Mouse (Mus musculus) heart, embryonic 16.5 days (tissue): ENCODE data around the gene Kdm4a. TPM values are rescaled to one million over a fixed set of nuclear protein-coding genes. Genes with fewer than 3 reads are reported as not detected.

ENCODE experiments used
- ATAC-seq: fragments of 200-750 bp; cut with Nextera tagmentation; replicated peaks from 2 replicates; pipeline ENCODE4 v1.8.0; 2017; ENCODE audit warnings: moderate number of reproducible peaks; ENCODE audit not compliant: insufficient read depth, low FRiP score; ENCODE audit errors: extremely low read depth
- H3K27ac ChIP-seq: fragments of 300-500 bp; sonication (generic); 2 replicates; pipeline ENCODE4 v1.5.1; 2014; ENCODE audit warnings: mild to moderate bottlenecking, low read length, control low read depth, moderate library complexity
- H3K27me3 ChIP-seq: fragments of 300-500 bp; sonication (generic); 2 replicates; pipeline ENCODE4 v1.6.1; 2014; ENCODE audit warnings: low read length, mixed read lengths; ENCODE audit not compliant: control insufficient read depth, insufficient read depth
- H3K36me3 ChIP-seq: fragments of 300-500 bp; sonication (generic); 2 replicates; pipeline ENCODE4 v1.6.1; 2014; ENCODE audit not compliant: control insufficient read depth, insufficient read depth
- H3K4me1 ChIP-seq: fragments of 300-500 bp; sonication (generic); 2 replicates; pipeline ENCODE4 v1.6.1; 2014; ENCODE audit warnings: low read length, mixed read lengths; ENCODE audit not compliant: control insufficient read depth, insufficient read depth
- H3K4me2 ChIP-seq: fragments of 300-500 bp; sonication (generic); 2 replicates; pipeline ENCODE4 v1.6.1; 2014; ENCODE audit warnings: low read depth, mild to moderate bottlenecking, control low read depth, low read length
- H3K4me3 ChIP-seq: fragments of 300-500 bp; sonication (generic); 2 replicates; pipeline ENCODE4 v1.5.1; 2014; ENCODE audit warnings: mild to moderate bottlenecking, control low read depth, low read length
- H3K9ac ChIP-seq: fragments of 300-500 bp; sonication (generic); 2 replicates; pipeline ENCODE4 v1.6.1; 2014; ENCODE audit warnings: low read length, control low read depth
- H3K9me3 ChIP-seq: fragments of 300-500 bp; sonication (generic); replicated peaks from 2 replicates; pipeline ENCODE4 v1.6.1; 2016; ENCODE audit warnings: low read length; ENCODE audit not compliant: control insufficient read depth
- WGBS: fragments of 180-500 bp; shearing (Covaris S2); extraction: QIAGEN DNeasy Blood & Tissue Kit; methylation state at CpG from one replicate; pipeline ENCODE4 v1.1.7; 2014; 5-methylcytosine and 5-hydroxymethylcytosine counted together
- polyA plus RNA-seq: library from polyadenylated mRNA; unstranded; fragments of >200 nt; fragmentation: Nextera tagmentation; extraction: Ambion mirVana; gene quantifications from 2 replicates; pipeline ENCODE4 v1.2.1, GENCODE M21; 2015

Gene Kdm4a
- polyA plus RNA-seq, 1 experiment from 2014 or later, result 19.0 TPM

DNA sequence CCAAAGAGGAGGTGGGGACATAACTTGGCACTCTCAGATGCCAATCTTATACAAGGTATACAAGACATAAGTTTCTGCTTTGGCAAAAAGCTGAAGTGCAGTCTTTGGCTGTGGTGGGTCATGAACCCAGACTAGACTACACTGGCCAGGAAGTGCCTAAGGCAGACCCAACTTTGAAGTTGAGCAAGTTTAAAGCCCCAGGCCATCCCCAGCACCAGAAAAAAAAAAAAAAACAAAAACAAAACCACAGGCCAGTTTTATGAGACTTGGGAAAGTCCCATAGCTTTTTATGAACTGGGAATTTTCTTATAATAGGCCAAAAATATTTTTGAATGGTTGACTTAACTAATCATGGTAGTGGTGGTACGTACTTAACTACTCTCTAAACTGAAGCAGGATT lies 44.4 kb downstream of the Kdm4a start:
- Histone ChIP-seq H3K36me3 (peaks cover 32% of the 10 kb centered on the region), H3K9me3 (no peaks in the 10 kb centered on the region), H3K27me3 (no peaks in the 10 kb centered on the region), H3K4me2 (peak overlapping the region; percentile 88), H3K4me1 (peaks cover 22% of the 10 kb centered on the region), H3K4me3 (peak overlapping the region; percentile 72), H3K27ac (peak overlapping the region; percentile 77), H3K9ac (peak overlapping the region; percentile 79)
- 91% methylated on average over 1 of the region's 1 CpGs for WGBS
- no peak for ATAC-seq

DNA sequence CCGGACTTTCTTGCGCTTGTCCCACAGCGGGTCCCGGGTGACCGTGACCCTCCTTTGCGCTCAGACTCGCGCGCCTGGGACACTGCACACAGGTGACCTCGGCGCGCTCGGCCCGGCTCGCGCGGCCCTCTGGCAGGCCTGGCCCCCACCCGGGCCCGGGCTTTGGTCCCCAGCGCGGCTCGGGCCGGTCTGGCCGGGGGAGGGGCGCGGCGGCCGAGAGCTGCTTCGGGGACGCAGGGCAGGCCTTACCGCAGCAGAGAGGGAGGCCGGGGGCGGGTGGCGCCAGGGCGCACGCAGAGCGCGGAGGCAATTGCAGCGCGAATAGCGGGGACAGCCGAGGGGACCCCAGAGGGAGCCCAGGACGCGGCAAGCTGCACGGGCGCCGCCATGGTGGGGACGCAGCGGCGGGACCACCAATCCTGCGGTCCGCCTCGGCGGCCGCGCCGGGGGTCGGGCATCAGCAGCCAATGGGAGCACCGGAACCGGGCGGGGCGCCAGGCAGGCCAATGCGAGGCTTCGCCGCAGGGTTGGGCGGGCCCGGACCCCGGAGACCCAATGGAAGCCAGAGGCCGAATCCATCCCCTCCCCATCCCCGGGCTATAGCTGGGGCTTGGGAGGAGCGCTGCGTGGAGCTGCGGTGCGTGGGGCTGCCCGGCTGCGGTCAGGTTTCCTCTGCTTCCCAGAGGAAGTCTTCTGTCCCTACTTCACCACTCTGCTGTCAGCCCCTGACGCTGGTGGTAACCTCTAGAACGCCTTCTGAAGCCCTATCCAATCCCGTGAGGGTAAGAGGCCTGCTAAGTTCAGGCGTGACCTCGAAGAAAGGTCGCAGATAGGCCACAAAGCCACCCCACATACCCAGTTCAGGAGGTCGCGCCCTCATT lies 45.1 kb downstream of the Kdm4a start, which contains the start of gene St3gal3:
St3gal3 (minus strand) TSS at position 430 of the 881 bp plus-strand sequence.
- under 1% methylated on average over 71 of the region's 84 CpGs for WGBS
- H3K27me3 ChIP-seq, result no peaks in the 10 kb centered on the region
- peak within 1 kb of the TSS; percentile 77 for H3K27ac ChIP-seq
- peak within 1 kb of the TSS; percentile 72 for H3K4me3 ChIP-seq
- H3K9ac ChIP-seq, result peak within 1 kb of the TSS; percentile 81
- ATAC-seq, result peak; percentile 98
- peaks cover 22% of the 10 kb centered on the region for H3K4me1 ChIP-seq
- H3K36me3 ChIP-seq, result peaks cover 27% of the 10 kb centered on the region
- peak within 1 kb of the TSS; percentile 88 for H3K4me2 ChIP-seq
- H3K9me3 ChIP-seq, result no peaks in the 10 kb centered on the region

DNA sequence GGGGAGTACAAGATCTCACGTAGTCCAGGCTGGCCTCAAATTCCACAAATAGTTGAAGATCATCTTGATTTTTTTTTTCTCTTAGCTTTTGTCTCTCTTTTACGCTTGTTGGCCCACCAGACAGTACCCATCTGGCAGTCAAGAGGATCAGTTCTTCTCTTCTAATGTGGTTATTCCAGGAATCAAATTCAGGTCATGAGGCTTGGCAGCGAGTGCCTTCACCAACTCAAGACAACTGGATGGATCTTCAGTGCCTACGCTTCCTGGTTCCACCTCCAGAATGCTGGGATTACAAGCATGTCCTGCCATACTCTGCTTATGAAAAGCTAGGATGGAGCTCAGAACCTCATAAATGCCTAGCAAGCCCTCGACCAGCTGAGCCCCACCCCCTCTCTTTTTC lies 48.5 kb downstream of the Kdm4a start:
- no peak overlapping the region for H3K4me3 ChIP-seq
- H3K9me3 ChIP-seq, result no peaks in the 10 kb centered on the region
- 84% methylated on average over 5 of the region's 5 CpGs for WGBS
- peaks cover 16% of the 10 kb centered on the region for H3K4me1 ChIP-seq
- H3K27ac ChIP-seq, result no peak overlapping the region
- ATAC-seq, result no peak
- no peak overlapping the region for H3K9ac ChIP-seq
- no peaks in the 10 kb centered on the region for H3K27me3 ChIP-seq
- H3K36me3 ChIP-seq, result peaks cover 2% of the 10 kb centered on the region; the same call in 1 of the 2 replicates
- H3K4me2 ChIP-seq, result no peak overlapping the region

DNA sequence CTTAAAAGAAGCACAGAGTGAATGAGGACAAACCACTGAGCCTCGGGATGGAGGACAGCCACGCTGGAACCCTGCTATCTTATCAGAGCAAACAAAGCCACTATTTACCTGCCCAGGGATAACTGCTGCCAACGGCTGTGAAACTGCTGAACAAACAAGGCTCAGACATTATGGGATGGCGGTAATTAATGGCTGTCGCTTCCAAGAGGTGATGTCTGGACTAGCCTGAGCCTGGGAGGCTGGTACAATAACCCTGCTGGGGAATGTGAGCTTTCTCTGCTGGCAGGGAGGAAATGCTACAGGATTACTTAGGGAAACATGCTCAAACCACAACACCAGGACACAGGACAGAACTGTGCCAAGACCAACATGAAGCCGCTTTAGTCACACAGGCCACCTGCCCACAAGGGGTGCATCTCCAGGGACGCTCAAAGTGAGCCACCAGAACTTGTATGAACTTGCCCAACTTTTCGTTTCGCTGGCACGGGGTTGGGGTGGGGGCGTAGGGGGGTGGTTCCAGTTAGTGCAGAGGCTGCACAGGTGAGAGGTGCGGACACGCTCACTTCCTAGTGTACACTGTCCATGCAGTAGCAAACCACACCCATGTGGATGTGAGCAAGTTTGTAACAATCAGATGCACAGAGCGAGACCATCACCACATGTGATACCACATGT lies 56.7 kb downstream of the Kdm4a start:
- no peak overlapping the region for H3K9ac ChIP-seq
- H3K4me3 ChIP-seq, result no peak overlapping the region
- H3K36me3 ChIP-seq, result no peaks in the 10 kb centered on the region
- WGBS, result 79% methylated on average over 14 of the region's 14 CpGs
- no peaks in the 10 kb centered on the region for H3K27me3 ChIP-seq
- peaks cover 6% of the 10 kb centered on the region for H3K4me1 ChIP-seq
- no peaks in the 10 kb centered on the region for H3K9me3 ChIP-seq
- peak; percentile 60; the same call in 1 of the 2 replicates for ATAC-seq
- no peak overlapping the region for H3K4me2 ChIP-seq
- peak overlapping the region; percentile 4; the same call in 1 of the 2 replicates for H3K27ac ChIP-seq

DNA sequence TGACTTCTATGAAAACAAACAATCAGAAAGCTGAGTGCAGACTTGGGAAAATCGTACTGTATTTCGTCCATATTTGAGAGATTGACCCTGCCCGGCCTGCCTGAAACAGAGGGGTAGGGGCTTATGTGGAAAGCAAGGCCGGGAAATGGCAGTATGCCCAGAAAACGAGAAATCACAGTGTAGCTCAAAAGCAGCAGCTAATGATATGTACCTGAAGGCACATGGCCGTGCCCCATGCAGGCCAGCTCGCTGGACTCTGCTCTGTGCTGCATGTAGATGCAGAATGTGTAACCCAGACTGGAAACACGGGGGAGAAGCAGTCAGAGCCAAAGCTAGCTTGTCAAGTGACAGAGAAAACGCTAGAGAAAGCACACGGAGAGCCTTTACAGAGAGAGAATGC lies 57.8 kb downstream of the Kdm4a start:
- no peak overlapping the region for H3K4me3 ChIP-seq
- H3K27me3 ChIP-seq, result no peaks in the 10 kb centered on the region
- H3K36me3 ChIP-seq, result no peaks in the 10 kb centered on the region
- H3K4me2 ChIP-seq, result no peak overlapping the region
- 0 out of 2 replicates have a peak, but pooled peaks cover 3% of the 10 kb centered on the region for H3K4me1 ChIP-seq
- no peaks in the 10 kb centered on the region for H3K9me3 ChIP-seq
- no peak for ATAC-seq
- no peak overlapping the region for H3K27ac ChIP-seq
- WGBS, result 66% methylated on average over 10 of the region's 10 CpGs
- no peak overlapping the region for H3K9ac ChIP-seq

DNA sequence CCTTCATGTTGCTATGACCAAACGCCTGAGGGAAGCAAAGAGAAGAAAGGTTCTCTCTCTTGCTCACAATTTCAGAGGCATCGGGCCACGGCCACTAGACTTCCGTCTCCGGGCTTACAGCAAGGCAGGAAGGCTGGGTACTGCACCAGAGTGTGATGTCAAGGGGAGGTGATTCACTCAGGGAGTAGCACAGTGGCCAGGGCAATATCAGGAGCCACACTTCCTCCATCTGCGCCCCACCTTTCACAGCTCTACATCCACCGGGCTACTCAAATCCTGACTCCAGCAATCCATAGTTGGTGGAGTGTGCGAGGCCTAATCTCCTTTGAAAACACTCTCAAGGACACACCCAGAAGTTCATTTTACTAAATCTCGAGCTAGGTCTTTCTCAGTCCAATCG lies 62.3 kb downstream of the Kdm4a start:
- no peak for ATAC-seq
- H3K27me3 ChIP-seq, result no peaks in the 10 kb centered on the region
- no peak overlapping the region for H3K9ac ChIP-seq
- 89% methylated on average over 10 of the region's 10 CpGs for WGBS
- H3K36me3 ChIP-seq, result no peaks in the 10 kb centered on the region
- H3K9me3 ChIP-seq, result no peaks in the 10 kb centered on the region
- no peak overlapping the region for H3K27ac ChIP-seq
- 0 out of 2 replicates have a peak, but pooled peaks cover 3% of the 10 kb centered on the region for H3K4me1 ChIP-seq
- no peak overlapping the region for H3K4me2 ChIP-seq
- H3K4me3 ChIP-seq, result no peak overlapping the region

DNA sequence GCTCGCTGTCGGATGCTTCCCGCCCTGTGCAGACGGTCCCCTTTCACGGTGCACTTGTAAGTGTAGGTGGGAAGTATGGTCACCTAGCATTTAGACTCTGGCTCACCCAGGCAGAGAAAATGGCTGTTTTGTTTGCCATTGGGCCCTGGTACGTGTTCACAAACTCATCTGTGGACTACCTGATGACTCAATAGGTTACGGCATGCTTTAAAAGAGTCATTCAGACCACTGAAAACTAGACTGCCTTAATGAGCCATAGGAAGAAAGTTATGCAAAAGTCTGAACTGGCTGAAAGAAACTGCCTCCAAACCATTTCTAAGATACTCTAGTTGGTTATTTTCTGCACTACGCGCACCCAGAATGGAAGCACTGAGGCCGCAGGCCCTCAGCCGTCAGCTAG lies 63.7 kb downstream of the Kdm4a start:
- H3K4me3 ChIP-seq, result no peak overlapping the region
- H3K9ac ChIP-seq, result no peak overlapping the region
- no peak for ATAC-seq
- H3K36me3 ChIP-seq, result no peaks in the 10 kb centered on the region
- no peaks in the 10 kb centered on the region for H3K27me3 ChIP-seq
- WGBS, result 88% methylated on average over 11 of the region's 11 CpGs
- no peak overlapping the region for H3K27ac ChIP-seq
- no peaks in the 10 kb centered on the region for H3K9me3 ChIP-seq
- H3K4me1 ChIP-seq, result no peaks in the 10 kb centered on the region
- H3K4me2 ChIP-seq, result no peak overlapping the region

DNA sequence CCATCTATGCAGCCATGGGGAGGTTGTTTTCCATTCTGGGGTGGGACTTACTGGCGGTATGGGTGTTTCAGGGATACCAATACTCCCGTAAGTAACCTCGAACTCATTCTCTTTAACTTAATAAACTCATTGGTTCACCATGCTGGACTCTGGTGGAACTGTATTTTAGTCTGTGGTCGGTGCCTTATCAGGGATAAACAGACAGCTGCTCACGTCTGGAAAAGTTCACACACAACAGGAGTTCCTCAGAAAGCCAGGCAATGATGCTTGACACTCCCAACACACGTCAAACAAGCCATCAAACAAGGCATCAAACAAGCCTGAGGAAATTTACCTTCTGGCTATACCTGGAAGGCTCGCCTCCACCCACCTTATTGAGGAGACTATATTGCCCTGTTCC lies 64.7 kb downstream of the Kdm4a start:
- no peak overlapping the region for H3K27ac ChIP-seq
- no peaks in the 10 kb centered on the region for H3K27me3 ChIP-seq
- H3K36me3 ChIP-seq, result no peaks in the 10 kb centered on the region
- no peak overlapping the region for H3K9ac ChIP-seq
- no peak overlapping the region for H3K4me2 ChIP-seq
- H3K9me3 ChIP-seq, result no peaks in the 10 kb centered on the region
- H3K4me3 ChIP-seq, result no peak overlapping the region
- WGBS, result 77% methylated on average over 7 of the region's 7 CpGs
- no peak for ATAC-seq
- no peaks in the 10 kb centered on the region for H3K4me1 ChIP-seq

DNA sequence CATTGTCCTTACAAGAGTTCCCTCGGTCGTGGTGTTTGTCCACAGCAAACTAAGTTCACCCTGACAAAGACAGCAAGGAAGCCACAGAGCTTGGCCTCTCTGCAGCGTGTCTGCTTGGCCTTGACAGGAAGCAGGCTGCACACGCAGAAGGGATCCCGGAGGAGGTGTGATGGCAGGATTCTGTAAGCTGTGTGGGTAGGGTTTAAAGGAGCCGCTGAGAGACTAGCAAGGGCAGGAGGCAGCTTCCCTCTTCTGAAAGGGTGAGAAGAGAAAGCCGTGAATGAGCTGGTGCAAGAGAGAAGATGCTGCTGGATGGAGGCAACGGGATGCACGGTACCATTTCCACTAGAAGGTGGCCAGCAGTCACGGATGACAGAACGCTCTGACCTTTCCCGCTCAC lies 67.2 kb downstream of the Kdm4a start:
- Histone ChIP-seq H3K36me3 (peaks cover 2% of the 10 kb centered on the region; the same call in 1 of the 2 replicates), H3K4me3 (no peak overlapping the region), H3K27me3 (no peaks in the 10 kb centered on the region), H3K4me2 (no peak overlapping the region), H3K27ac (no peak overlapping the region), H3K4me1 (peaks cover 14% of the 10 kb centered on the region), H3K9me3 (no peaks in the 10 kb centered on the region), H3K9ac (no peak overlapping the region)
- no peak for ATAC-seq
- WGBS, result 63% methylated on average over 12 of the region's 12 CpGs
